Mouse (Mus musculus) B cell, adult (primary cell): ENCODE results near the gene Nfkb1. TPM values are rescaled to one million over a fixed set of nuclear protein-coding genes. Genes with fewer than 3 reads are reported as not detected.

ENCODE experiments used
- total RNA-seq: library from RNA; stranded (reverse); gene quantifications from 4 replicates; pipeline ENCODE4 v1.2.4, GENCODE M21; 2023; ENCODE audit not compliant: inconsistent age

Gene Nfkb1
- 286 to 321 TPM (median 308 TPM) in 4 replicates for total RNA-seq

DNA sequence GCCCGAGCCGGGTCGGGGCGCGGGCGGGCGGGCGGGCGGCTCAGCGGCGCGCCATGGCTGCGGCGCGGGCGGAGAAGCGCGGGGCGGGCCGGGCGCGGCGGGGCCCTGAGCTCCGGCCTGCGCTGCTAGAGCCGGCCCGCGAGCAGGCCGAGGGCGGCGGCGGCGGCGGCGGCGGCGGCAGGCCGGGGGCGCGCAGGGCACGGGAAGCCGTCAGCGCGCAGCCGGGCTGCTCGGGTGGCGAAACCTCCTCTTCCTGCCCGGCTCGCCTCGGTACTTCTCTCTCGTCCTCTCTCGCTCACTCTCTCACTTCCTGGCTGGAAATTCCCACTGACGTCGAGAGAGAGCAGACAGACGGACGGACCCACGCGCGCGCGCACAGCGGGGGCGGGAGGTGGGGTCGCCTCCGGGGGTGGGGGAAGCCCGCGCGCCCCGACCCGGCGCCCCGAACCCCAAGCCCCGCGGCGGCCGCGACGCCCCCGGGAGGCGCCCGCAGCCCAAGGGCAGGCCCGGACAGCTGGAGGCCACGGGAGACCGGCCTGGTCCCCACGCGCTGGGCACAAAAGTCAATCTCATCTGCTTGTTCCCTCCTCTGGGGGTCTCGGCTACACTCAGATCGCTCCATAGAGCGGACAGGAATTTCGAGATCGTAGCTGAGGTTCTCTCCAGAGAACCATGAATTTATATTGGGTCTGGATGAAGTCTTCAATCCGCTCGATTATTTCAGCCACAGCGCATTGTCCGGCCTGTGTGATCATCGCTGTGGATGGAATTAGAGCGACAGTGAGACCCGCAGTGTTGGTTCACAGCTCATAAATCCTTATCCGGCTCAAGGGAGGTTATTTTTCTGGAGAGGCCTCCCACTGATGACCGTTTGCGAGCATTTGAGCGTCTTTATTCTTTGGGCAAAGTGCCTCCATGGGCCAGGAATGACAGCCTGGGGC lies at the start of gene Nfkb1:
Gene Nfkb1, minus strand, starts transcription at position 357 of the 941 bp plus-strand sequence.

Other genes starting within 250 kb of the Nfkb1 start
- gene Manba, start 205.9 kb downstream of the Nfkb1 start, total RNA-seq: 17.3 to 29.4 TPM (median 20.5 TPM) in 4 replicates
- gene Slc39a8, start 133.7 kb upstream of the Nfkb1 start, total RNA-seq: 0.94 to 1.6 TPM (median 1.1 TPM) in 4 replicates